Mouse (Mus musculus) lung, postnatal 0 days (tissue): ENCODE results near the gene Tmem235. TPM values are rescaled to one million over a fixed set of nuclear protein-coding genes. Genes with fewer than 3 reads are reported as not detected.

Experiments
- ATAC-seq: fragments of 200-750 bp; cut with Nextera tagmentation; 2 replicates; pipeline ENCODE4 v1.8.0; 2017; ENCODE audit warnings: moderate library complexity
- DNase-seq: peaks from one replicate; pipeline ENCODE4 v3.0.0-alpha.2; 2016; ENCODE audit warnings: low spot score
- H3K27ac ChIP-seq: fragments of 300-500 bp; sonication (generic); 2 replicates; pipeline ENCODE4 v1.5.1; 2014; ENCODE audit warnings: antibody characterized with exemption, mild to moderate bottlenecking, low read length, mixed read lengths
- H3K27me3 ChIP-seq: fragments of 300-500 bp; sonication (generic); replicated peaks from 2 replicates; pipeline ENCODE4 v1.6.1; 2014; ENCODE audit warnings: low read length, mixed read lengths; ENCODE audit not compliant: insufficient read depth
- H3K36me3 ChIP-seq: fragments of 300-500 bp; sonication (generic); 2 replicates; pipeline ENCODE4 v1.6.1; 2014; ENCODE audit warnings: low read length, mixed read lengths; ENCODE audit not compliant: insufficient read depth
- H3K4me1 ChIP-seq: fragments of 300-500 bp; sonication (generic); 2 replicates; pipeline ENCODE4 v1.6.1; 2014; ENCODE audit warnings: antibody characterized with exemption, low read depth, low read length, mixed read lengths; ENCODE audit not compliant: insufficient read depth
- H3K4me2 ChIP-seq: fragments of 300-500 bp; sonication (generic); replicated peaks from 2 replicates; pipeline ENCODE4 v1.6.1; 2014; ENCODE audit warnings: low read depth, mild to moderate bottlenecking, low read length, moderate library complexity, mixed read lengths
- H3K4me3 ChIP-seq: fragments of 300-500 bp; sonication (generic); 2 replicates; pipeline ENCODE4 v1.5.1; 2014; ENCODE audit warnings: low read depth, low read length
- H3K9ac ChIP-seq: fragments of 300-500 bp; sonication (generic); replicated peaks from 2 replicates; pipeline ENCODE4 v1.6.1; 2014; ENCODE audit warnings: low read depth, mild to moderate bottlenecking
- H3K9me3 ChIP-seq: fragments of 300-500 bp; sonication (generic); 2 replicates; pipeline ENCODE4 v1.6.1; 2016; ENCODE audit warnings: low read length, mixed read lengths
- CTCF ChIP-seq: IDR thresholded peaks from 2 replicates; pipeline ENCODE4 v1.5.1; 2016; ENCODE audit warnings: antibody characterized with exemption, mild to moderate bottlenecking
- EP300 ChIP-seq: IDR thresholded peaks from 2 replicates; pipeline ENCODE4 v1.6.1; 2016; ENCODE audit warnings: antibody characterized with exemption, mild to moderate bottlenecking, control low read depth
- WGBS: fragments of 180-500 bp; shearing (Covaris S2); extraction: QIAGEN DNeasy Blood & Tissue Kit; methylation state at CpG from one replicate; pipeline ENCODE4 v1.1.7; 2014; 5-methylcytosine and 5-hydroxymethylcytosine counted together
- polyA plus RNA-seq: library from polyadenylated mRNA; unstranded; fragments of >200 nt; fragmentation: Nextera tagmentation; extraction: Ambion mirVana; gene quantifications from 2 replicates; pipeline ENCODE4 v1.2.1, GENCODE M21; 2015

Gene Tmem235
- polyA plus RNA-seq, 1 experiment from 2014 or later: not detected

- DNase-seq (no peak), ATAC-seq (no peak)
- Histone ChIP-seq H3K9me3 (no peaks in the 10 kb centered on the region), H3K4me3 (no peak overlapping the region), H3K9ac (no peak overlapping the region), H3K4me2 (no peak overlapping the region), H3K27ac (no peak overlapping the region), H3K36me3 (no peaks in the 10 kb centered on the region), H3K4me1 (no peaks in the 10 kb centered on the region), H3K27me3 (no peaks in the 10 kb centered on the region)
- TF ChIP-seq EP300 (no peak), CTCF (no peak)
- 93% methylated on average over 9 of the region's 10 CpGs for WGBS
These were observed 3.1 kb upstream of the Tmem235 start for GRCm38 (mm10) chr11:117857462-117857861.

- TF ChIP-seq CTCF (no peak), EP300 (no peak)
- H3K4me2 ChIP-seq: no peak overlapping the region
- no peak for DNase-seq
- H3K9me3 ChIP-seq: no peaks in the 10 kb centered on the region
- H3K9ac ChIP-seq: no peak overlapping the region
- WGBS: 53% methylated on average over 3 of the region's 3 CpGs
- H3K27ac ChIP-seq: no peak overlapping the region
- H3K36me3 ChIP-seq: no peaks in the 10 kb centered on the region
- no peak overlapping the region for H3K4me3 ChIP-seq
- no peaks in the 10 kb centered on the region for H3K4me1 ChIP-seq
- no peak for ATAC-seq
- no peaks in the 10 kb centered on the region for H3K27me3 ChIP-seq
These were observed 2.2 kb upstream of the Tmem235 start for GRCm38 (mm10) chr11:117858392-117858791.

- H3K9ac ChIP-seq: no peak overlapping the region
- no peak overlapping the region for H3K4me2 ChIP-seq
- H3K4me1 ChIP-seq: no peaks in the 10 kb centered on the region
- DNase-seq (no peak), ATAC-seq (no peak)
- no peaks in the 10 kb centered on the region for H3K36me3 ChIP-seq
- H3K4me3 ChIP-seq: no peak overlapping the region
- no peaks in the 10 kb centered on the region for H3K27me3 ChIP-seq
- 42% methylated on average over 11 of the region's 11 CpGs for WGBS
- H3K9me3 ChIP-seq: no peaks in the 10 kb centered on the region
- TF ChIP-seq EP300 (no peak), CTCF (no peak)
- no peak overlapping the region for H3K27ac ChIP-seq
These were observed 2.8 kb downstream of the Tmem235 start for GRCm38 (mm10) chr11:117863174-117863856.

GRCm38 (mm10) chr11:117864805-117865204 lies 4.3 kb downstream of the Tmem235 start:
- no peak for ATAC-seq
- DNase-seq: no peak
- Histone ChIP-seq H3K4me1 (no peaks in the 10 kb centered on the region), H3K36me3 (no peaks in the 10 kb centered on the region), H3K9me3 (no peaks in the 10 kb centered on the region), H3K27ac (no peak overlapping the region), H3K27me3 (no peaks in the 10 kb centered on the region), H3K9ac (no peak overlapping the region), H3K4me3 (no peak overlapping the region), H3K4me2 (no peak overlapping the region)
- 60% methylated on average over 2 of the region's 2 CpGs for WGBS
- TF ChIP-seq CTCF: no peak
- TF ChIP-seq EP300: no peak

- H3K4me2 ChIP-seq: no peak overlapping the region
- ATAC-seq (no peak), DNase-seq (no peak)
- no peaks in the 10 kb centered on the region for H3K27me3 ChIP-seq
- H3K36me3 ChIP-seq: no peaks in the 10 kb centered on the region
- H3K9ac ChIP-seq: no peak overlapping the region
- TF ChIP-seq EP300 (no peak), CTCF (no peak)
- no peak overlapping the region for H3K4me3 ChIP-seq
- H3K27ac ChIP-seq: no peak overlapping the region
- WGBS: 32% methylated on average over 6 of the region's 6 CpGs
- no peaks in the 10 kb centered on the region for H3K9me3 ChIP-seq
- no peaks in the 10 kb centered on the region for H3K4me1 ChIP-seq
These were observed 5.4 kb downstream of the Tmem235 start for GRCm38 (mm10) chr11:117865988-117866387.

- Histone ChIP-seq H3K4me3 (no peak overlapping the region), H3K9ac (no peak overlapping the region), H3K27me3 (no peaks in the 10 kb centered on the region), H3K4me2 (no peak overlapping the region), H3K4me1 (peaks cover 10% of the 10 kb centered on the region; the same call in 1 of the 2 replicates), H3K9me3 (no peaks in the 10 kb centered on the region), H3K27ac (no peak overlapping the region), H3K36me3 (no peaks in the 10 kb centered on the region)
- DNase-seq (peak; percentile 88), ATAC-seq (peak; percentile 36)
- 42% methylated on average over 12 of the region's 12 CpGs for WGBS
- no peak for TF ChIP-seq EP300
- peak; percentile 97 for TF ChIP-seq CTCF
These were observed 10.3 kb downstream of the Tmem235 start for GRCm38 (mm10) chr11:117870688-117871365.
